Mouse (Mus musculus): ENCODE results near the gene Ces2c. TPM values are rescaled to one million over a fixed set of nuclear protein-coding genes. Genes with fewer than 3 reads are reported as not detected.
"Not testable (repeated sequence)": the region's sequence is repeated elsewhere in the genome, so short reads cannot be mapped to it uniquely, and the experiment has no call there.

Ces2c gene
- not detected in 2 replicates for polyA plus RNA-seq (2015; fragmentation: Nextera tagmentation; extraction: Ambion mirVana)

DNA sequence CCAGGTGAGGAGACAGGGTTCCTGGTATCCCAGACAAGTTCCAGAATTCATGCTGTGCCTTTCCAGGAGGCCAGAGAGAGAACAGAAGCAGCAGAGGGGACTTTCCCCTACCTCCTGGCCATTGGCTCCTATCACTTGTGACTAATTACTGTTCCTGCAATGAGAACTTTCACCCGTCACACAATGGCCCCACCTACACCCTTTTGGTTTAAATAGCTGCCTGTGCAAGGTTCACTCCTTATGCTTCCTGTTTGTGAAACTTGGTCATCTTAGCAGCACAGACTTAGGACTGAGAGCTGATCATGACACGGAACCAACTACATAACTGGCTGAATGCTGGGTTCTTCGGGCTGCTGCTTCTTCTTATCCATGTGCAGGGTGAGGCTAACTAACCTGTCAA is at the start of gene Ces2c:
TSS of gene Ces2c (plus strand) at position 238 of the 400 bp plus-strand sequence.
- H3K9ac ChIP-seq = no peak within 1 kb of the TSS
- H3K9me3 ChIP-seq = no peaks in the 10 kb centered on the region
- no peaks in the 10 kb centered on the region for H3K36me3 ChIP-seq
- no peak within 1 kb of the TSS for H3K4me3 ChIP-seq
- H3K4me2 ChIP-seq = no peak within 1 kb of the TSS
- WGBS = 90% methylated on average over 3 of the region's 3 CpGs
- ATAC-seq (ENCODE audit: low FRiP score, low read depth) = no peak
- no peaks in the 10 kb centered on the region for H3K27me3 ChIP-seq
- H3K4me1 ChIP-seq (replicated peaks) = no peaks in the 10 kb centered on the region
- H3K27ac ChIP-seq (replicated peaks) = no peak within 1 kb of the TSS

DNA sequence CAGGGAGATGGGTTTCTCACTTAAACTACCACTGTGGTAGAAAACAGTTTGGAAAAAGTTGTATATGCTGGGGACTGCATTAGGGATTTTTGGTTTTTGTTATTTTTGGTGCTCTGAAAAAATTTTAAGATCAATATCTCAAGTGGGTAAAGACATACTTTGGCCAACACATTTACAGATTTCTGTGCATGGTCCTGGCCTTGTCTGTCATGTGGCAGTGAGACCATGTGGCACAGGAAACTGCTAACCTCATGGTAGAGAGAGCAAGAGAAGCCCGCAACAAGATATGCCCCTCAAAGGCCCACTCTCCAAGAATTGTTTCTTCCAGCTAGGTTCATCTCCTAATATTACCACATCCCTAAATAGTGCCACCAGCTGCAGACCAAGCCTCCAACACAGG is 47.5 kb upstream of the Ces2c start:
- Histone ChIP-seq H3K4me1 (replicated peaks) (no peaks in the 10 kb centered on the region), H3K27ac (replicated peaks) (no peak overlapping the region), H3K9me3 (no peaks in the 10 kb centered on the region), H3K27me3 (no peaks in the 10 kb centered on the region), H3K36me3 (no peaks in the 10 kb centered on the region), H3K4me3 (no peak overlapping the region), H3K4me2 (no peak overlapping the region), H3K9ac (no peak overlapping the region)
- ATAC-seq (ENCODE audit: low FRiP score, low read depth) = no peak
- 90% methylated on average over 1 of the region's 1 CpGs for WGBS

DNA sequence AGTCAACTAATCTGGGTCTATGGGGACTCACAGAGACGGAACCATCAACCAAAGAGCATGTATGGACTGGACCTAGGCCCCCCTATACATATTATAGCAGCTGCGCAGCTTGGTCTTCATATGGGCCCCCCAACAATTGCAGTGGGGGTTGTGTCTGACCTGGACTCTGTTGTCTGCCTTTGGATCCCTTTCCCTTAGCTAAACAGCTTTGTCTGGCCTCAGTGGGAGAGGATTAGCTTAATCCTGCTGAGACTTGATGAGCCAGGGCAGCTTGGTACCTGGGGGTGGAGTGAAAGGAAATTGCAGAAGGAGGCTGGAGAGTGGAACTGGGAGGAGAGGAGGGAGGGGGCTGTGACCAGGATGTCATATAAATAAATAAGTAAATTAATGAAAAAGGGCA is 40.7 kb upstream of the Ces2c start:
- ATAC-seq (ENCODE audit: low FRiP score, low read depth) = no peak
- Histone ChIP-seq H3K9ac (no peak overlapping the region), H3K36me3 (no peaks in the 10 kb centered on the region), H3K4me2 (no peak overlapping the region), H3K9me3 (no peaks in the 10 kb centered on the region), H3K27ac (replicated peaks) (no peak overlapping the region), H3K4me3 (no peak overlapping the region), H3K27me3 (no peaks in the 10 kb centered on the region), H3K4me1 (replicated peaks) (no peaks in the 10 kb centered on the region)
- 18% methylated on average over 2 of the region's 2 CpGs for WGBS

DNA sequence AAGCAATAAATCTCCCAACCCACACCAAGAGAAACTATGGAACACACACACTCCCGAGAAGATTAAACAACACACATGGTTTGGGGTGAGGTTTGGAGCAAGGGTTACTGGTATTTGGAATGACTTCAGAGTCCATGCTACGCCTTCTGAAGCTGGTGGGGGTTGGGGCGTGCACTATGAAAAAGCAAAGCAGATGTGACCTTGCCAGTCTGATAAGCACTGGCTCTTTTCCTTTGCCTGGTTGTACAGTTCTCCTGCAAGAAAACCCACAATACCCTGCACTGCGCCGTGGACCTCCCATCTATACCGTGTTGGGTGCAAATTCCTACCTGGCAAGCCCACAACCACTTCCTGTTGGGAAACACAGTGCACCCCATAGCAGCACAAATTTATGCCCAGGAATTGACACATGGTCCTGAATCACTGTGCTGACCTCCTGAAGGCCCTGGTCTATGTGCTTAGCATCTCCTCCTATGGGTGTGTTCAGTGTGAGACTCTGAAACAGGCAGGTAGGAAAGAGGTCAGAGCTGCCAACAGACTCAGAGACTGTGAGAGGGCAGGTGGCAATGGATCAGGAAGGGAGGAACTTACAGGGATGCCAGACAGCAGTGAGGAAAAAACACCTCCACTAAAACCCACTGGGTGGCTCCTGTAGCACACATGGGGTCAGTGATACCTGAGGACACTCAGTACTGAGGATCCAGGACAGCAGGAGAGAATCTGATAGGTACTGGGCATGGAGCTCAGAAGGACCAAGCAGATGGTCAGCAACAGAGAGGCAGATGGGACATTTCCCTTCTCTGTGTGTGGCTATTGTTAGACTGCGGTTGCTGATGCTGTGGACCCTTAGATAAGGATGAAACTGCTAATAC is 38.1 kb upstream of the Ces2c start:
- H3K4me1 ChIP-seq (replicated peaks) = no peaks in the 10 kb centered on the region
- no peak overlapping the region for H3K9ac ChIP-seq
- no peaks in the 10 kb centered on the region for H3K36me3 ChIP-seq
- H3K27me3 ChIP-seq = no peaks in the 10 kb centered on the region
- 91% methylated on average over 7 of the region's 7 CpGs for WGBS
- H3K4me3 ChIP-seq = no peak overlapping the region
- no peaks in the 10 kb centered on the region for H3K9me3 ChIP-seq
- H3K4me2 ChIP-seq = no peak overlapping the region
- no peak overlapping the region for H3K27ac ChIP-seq (replicated peaks)
- ATAC-seq (ENCODE audit: low FRiP score, low read depth) = no peak

DNA sequence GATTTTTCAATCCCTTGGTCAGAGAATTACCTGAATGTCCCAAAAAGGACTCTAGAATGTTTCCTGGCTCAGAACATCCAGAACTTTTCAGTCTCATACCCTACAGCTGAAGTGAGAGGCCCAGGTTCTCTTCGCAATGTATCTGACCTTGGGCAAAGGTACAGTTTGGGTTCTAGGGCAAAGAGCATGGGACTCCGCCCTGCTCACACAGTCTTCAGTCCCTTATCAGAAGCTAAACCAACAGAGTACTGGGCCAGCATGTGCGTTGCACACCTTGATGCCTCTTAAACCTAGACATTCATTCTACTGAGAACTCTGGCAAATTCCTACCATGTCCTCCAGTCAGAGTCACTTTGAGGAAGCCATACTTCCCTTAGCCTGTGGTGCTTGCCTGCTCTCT is 37.4 kb upstream of the Ces2c start:
- H3K4me2 ChIP-seq = no peak overlapping the region
- ATAC-seq (ENCODE audit: low FRiP score, low read depth) = no peak
- H3K9me3 ChIP-seq = no peaks in the 10 kb centered on the region
- H3K36me3 ChIP-seq = no peaks in the 10 kb centered on the region
- no peaks in the 10 kb centered on the region for H3K4me1 ChIP-seq (replicated peaks)
- H3K27ac ChIP-seq (replicated peaks) = no peak overlapping the region
- no peak overlapping the region for H3K4me3 ChIP-seq
- no peaks in the 10 kb centered on the region for H3K27me3 ChIP-seq
- no peak overlapping the region for H3K9ac ChIP-seq
- 88% methylated on average over 3 of the region's 3 CpGs for WGBS

DNA sequence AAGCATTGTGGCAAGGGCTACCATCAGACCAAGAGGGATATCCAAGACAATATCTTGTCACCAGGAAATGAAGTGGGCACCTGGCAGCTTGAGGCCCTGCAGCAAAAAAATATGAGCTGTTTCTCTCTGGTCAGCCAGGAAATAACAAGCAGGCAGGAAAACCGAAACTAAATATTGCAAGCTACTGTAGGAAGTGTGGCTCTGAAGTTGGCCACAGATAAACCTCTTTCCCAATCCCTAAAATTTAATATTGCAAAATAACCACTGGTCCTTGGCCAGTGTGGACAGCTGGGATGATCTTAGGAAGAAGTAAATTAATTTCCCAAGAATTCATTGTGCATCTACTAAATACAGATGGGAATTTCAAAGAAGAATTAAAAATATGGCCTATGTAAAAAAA is 20.0 kb upstream of the Ces2c start:
- no peaks in the 10 kb centered on the region for H3K4me1 ChIP-seq (replicated peaks)
- 79% methylated on average over 1 of the region's 1 CpGs for WGBS
- H3K9me3 ChIP-seq = no peaks in the 10 kb centered on the region
- ATAC-seq (ENCODE audit: low FRiP score, low read depth) = no peak
- H3K27ac ChIP-seq (replicated peaks) = no peak overlapping the region
- no peaks in the 10 kb centered on the region for H3K27me3 ChIP-seq
- H3K4me3 ChIP-seq = no peak overlapping the region
- H3K4me2 ChIP-seq = no peak overlapping the region
- H3K36me3 ChIP-seq = no peaks in the 10 kb centered on the region
- no peak overlapping the region for H3K9ac ChIP-seq

DNA sequence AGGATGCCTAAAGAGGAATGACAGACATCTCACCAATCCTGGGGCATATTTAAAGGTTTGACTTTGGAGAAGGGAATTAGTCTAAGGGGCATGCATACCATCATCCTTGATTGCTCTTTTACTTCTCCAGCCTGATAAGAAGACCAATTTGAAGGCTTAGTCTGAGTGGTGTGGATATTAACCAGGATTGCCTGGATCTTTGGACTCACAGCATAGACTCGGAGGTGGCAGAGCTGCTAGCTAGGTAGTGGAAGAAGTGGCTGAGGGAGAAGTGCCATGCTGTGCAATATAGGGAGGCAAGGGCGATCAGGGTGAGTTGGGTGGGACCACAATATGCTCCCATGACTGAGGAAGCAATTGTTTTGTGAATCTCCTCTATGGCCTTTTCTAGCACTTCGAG is 18.6 kb upstream of the Ces2c start:
- Histone ChIP-seq H3K4me2 (no peak overlapping the region), H3K27ac (replicated peaks) (no peak overlapping the region), H3K27me3 (no peaks in the 10 kb centered on the region), H3K36me3 (no peaks in the 10 kb centered on the region), H3K9me3 (no peaks in the 10 kb centered on the region), H3K4me3 (no peak overlapping the region), H3K4me1 (replicated peaks) (no peaks in the 10 kb centered on the region), H3K9ac (no peak overlapping the region)
- 77% methylated on average over 3 of the region's 3 CpGs for WGBS
- ATAC-seq (ENCODE audit: low FRiP score, low read depth) = no peak

DNA sequence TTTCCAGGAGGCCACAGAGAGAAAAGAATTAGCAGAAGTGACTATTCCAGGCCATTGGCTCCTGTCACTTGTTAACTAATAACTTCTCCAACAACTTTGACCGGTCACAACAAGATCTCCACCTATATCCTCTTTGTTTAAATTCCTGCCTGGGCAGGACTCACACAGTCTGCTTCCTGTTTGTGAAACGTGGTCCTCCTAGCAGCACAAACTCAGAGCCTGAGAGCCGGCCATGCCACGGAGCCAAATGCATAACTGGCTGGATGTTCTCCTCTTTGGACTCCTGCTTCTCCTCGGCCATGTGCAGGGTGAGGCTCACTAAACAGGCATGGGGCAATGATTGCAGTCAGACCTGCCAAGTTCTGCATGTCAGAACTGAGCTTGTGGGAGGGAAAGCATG is 15.4 kb upstream of the Ces2c start, which contains the start of gene Ces2b:
TSS of gene Ces2b (plus strand) at position 133 of the 400 bp plus-strand sequence.
- H3K9ac ChIP-seq = no peak within 1 kb of the TSS

DNA sequence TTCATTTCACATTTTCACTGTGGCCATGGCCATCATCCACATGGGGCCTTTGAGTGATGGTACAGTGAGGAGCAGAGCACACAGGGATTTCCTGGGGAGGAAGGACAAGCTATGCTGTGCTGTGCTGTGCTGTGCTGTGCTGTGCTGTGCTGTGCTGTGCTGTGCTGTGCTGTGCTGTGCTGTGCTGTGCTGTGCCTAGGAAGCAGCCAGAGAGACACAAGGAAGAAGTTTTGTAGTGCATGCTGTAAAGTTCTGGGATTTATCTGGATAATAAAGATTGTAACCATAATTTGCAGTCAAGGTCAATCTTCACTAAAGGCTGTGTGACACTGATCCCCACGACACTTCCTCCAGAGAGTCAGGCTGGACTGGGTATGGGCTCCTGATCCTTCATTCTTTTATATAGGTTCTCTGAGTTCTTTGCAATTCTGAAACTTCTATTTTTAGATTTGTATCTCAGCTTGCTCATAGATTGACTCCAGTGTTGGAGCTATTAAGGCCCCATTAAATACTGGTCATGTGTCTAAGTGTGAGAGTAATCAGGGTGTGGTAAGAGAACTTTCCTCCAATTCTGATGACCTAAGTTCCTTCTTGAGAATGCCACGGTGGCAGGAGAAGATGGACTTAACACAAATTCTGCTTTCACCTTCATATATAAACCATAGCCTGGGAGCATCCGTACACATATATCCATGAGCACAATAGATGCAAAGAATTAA is 5.3 kb upstream of the Ces2c start:
- no peaks in the 10 kb centered on the region for H3K27me3 ChIP-seq
- H3K36me3 ChIP-seq = no peaks in the 10 kb centered on the region
- H3K9me3 ChIP-seq = no peaks in the 10 kb centered on the region
- ATAC-seq (ENCODE audit: low FRiP score, low read depth) = no peak
- no peak overlapping the region for H3K4me3 ChIP-seq
- no peak overlapping the region for H3K9ac ChIP-seq
- WGBS = 86% methylated on average over 3 of the region's 3 CpGs
- no peak overlapping the region for H3K4me2 ChIP-seq
- H3K27ac ChIP-seq (replicated peaks) = no peak overlapping the region
- no peaks in the 10 kb centered on the region for H3K4me1 ChIP-seq (replicated peaks)

More for the DNA sequence above, 15.4 kb upstream of the Ces2c start, which contains the start of gene Ces2b:
- no peaks in the 10 kb centered on the region for H3K27me3 ChIP-seq
- H3K4me1 ChIP-seq (replicated peaks) = no peaks in the 10 kb centered on the region
- no peak for ATAC-seq (ENCODE audit: low FRiP score, low read depth)
- 81% methylated on average over 5 of the region's 5 CpGs for WGBS
- H3K9me3 ChIP-seq = no peaks in the 10 kb centered on the region
- no peak within 1 kb of the TSS for H3K4me2 ChIP-seq
- H3K27ac ChIP-seq (replicated peaks) = no peak within 1 kb of the TSS
- H3K36me3 ChIP-seq = no peaks in the 10 kb centered on the region
- H3K4me3 ChIP-seq = no peak within 1 kb of the TSS

DNA sequence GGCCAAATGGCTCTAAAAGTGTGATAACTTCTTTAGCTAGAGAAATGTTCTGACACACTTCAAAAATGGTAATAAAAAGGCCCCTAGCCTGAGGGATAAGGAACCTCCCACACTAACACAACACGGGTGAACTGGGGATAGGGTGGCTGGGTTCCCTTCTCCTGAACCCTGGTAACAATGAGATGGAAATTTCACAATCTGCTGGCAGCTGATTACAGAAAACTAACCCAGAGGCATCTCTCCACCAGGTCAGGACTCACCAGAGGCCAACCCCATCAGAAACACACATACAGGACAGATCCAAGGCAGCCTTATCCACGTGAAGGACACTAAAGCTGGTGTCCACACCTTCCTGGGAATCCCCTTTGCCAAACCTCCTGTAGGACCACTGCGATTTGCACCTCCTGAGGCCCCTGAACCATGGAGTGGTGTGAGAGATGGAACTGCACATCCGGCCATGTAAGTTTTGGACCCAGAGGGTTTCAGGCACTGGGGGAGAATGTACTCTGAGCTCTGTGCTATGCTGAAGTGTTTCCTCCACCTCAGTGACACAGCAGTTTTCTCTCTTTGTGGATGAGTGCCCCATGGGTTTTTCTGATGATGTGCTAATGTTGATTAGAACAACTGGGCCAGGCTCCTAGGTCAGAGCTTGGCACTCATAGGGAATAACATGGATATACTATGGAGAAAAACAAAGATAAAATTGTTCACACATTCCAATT is 1.0 kb downstream of the Ces2c start:
- Histone ChIP-seq H3K9ac (no peak overlapping the region), H3K4me3 (no peak overlapping the region), H3K4me1 (replicated peaks) (no peaks in the 10 kb centered on the region), H3K27ac (replicated peaks) (no peak overlapping the region), H3K27me3 (no peaks in the 10 kb centered on the region), H3K36me3 (no peaks in the 10 kb centered on the region), H3K4me2 (no peak overlapping the region), H3K9me3 (no peaks in the 10 kb centered on the region)
- ATAC-seq (ENCODE audit: low FRiP score, low read depth) = no peak
- WGBS = 72% methylated on average over 4 of the region's 4 CpGs

DNA sequence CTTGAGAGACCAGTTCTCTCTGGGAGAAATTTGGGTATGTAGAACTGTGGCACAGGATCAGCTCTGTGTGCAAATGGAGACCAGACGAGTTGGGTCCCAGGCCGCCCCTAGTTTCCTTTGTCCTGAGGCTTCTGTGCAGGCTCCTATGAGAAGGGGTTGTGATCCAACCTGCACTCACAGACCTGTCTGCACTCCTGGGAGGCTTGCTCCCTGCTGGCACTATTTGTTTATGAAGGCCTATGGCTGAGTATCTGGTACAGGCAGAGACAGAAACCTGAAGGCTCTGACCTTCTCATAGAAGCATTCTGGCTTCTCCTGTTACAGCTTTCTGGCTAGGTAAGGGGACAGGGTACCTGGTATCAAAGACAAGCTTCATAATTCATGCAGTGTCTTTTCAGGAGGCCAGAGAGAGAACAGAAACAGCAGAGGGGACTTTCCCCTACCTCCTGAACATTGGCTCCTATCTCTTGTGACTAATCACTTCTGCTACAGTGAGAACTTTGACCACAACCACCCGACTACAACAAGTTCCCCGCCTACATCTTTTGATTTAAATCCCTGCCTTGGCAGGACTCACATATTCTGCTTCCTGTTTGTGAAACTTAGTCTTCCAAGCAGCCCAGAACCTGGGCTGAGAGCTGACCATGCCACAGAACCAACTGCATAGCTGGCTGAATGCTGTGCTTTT is 20.1 kb downstream of the Ces2c start:
- not testable (repeated sequence) for H3K9ac ChIP-seq; H3K9me3 ChIP-seq; ATAC-seq (ENCODE audit: low FRiP score, low read depth); H3K27me3 ChIP-seq; H3K36me3 ChIP-seq; H3K27ac ChIP-seq (replicated peaks); H3K4me3 ChIP-seq; H3K4me1 ChIP-seq (replicated peaks); H3K4me2 ChIP-seq
- WGBS = no CpG with 5 or more reads among the region's 4 CpGs

All from hindbrain, embryonic 15.5 days (tissue).